In the genomic region with DNA sequence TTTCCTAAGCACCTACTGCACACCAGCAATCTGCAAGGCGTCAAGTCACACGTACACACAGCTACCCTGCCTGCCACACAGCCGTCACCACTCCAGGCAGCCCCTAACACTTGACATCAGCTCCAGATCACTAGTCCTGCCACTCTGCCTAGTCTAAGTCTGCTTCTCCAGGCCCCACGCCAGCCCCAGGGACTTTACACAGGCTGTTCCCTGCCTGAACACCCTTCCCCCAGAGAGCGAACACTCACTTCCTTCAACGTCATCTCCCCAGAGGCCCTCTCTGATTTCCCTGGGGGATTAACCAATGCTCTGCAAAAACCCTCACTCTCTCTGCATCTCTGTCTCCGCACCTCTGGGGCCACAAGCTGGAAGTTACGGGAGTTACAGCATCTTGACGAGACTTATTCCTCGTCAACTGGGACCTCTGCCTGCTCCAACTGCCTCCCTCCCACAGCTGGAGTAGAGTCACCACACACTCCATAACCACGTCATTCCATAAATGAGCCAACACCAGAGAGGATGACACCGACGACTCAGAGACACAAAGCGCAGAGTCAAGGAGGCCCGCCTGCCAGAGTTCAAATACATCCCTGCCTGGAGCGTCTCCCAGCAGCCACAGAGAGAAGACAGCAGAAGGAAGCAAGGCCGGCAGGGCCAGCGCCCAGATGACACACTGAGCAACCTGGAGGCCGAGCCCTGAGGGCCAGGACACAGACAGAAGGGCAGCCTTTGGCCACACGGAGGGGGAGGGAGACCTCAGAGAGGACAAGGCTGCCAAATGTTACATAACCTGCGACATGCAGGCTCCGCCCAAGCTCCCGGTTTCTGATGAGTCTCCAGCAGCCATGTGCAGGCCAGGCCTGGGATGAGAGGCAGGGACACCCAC, we compare ENCODE assay signal across 8 mouse cellular contexts. TPM values are rescaled to one million over a fixed set of nuclear protein-coding genes. Genes with fewer than 3 reads are reported as not detected.
DNase-seq lines count a peak whose midpoint lies in the region; ATAC-seq and TF ChIP-seq lines count a peak whose summit lies in the region.

No protein-coding gene starts in this region.

- peaks cover 76% of the 10 kb centered on the region for H3K36me3 ChIP-seq in lung, embryonic 14.5 days (ENCODE audit: insufficient read depth)

- no peaks in the 10 kb centered on the region for H3K9me3 ChIP-seq in lung, embryonic 14.5 days (ENCODE audit: low read depth, low read length)

- ATAC-seq in lung, embryonic 14.5 days (ENCODE audit: insufficient read depth), result peak; percentile 48

- no peak overlapping the region for H3K9ac ChIP-seq in lung, embryonic 14.5 days

- intact Hi-C loops in left cerebral cortex, adult 2 months (cut with DNase I), result loop anchor here (2.0 kb wide), 1 partner anchor 124 kb away; no protein-coding TSS in a partner anchor
- intact Hi-C loops in gastrocnemius, adult 2 months (cut with DNase I), result no loop called here

- peaks cover 36% of the 10 kb centered on the region for H3K4me1 ChIP-seq in lung, embryonic 14.5 days (ENCODE audit: insufficient read depth)

- peak in 1 of 2 experiments; percentile 35 for DNase-seq in left cerebral cortex, adult 2 months (ENCODE audit: extremely low spot score in 1 of 2, low spot score in 2 of 2)
- no peak for DNase-seq in left cerebral cortex, adult 11 months (ENCODE audit: low spot score)
- peak; percentile 63 for DNase-seq in brain, embryonic 14.5 days (ENCODE audit: low read depth)
- peak; percentile 85 for DNase-seq in gastrocnemius, adult 2 months
- peak; percentile 58 for DNase-seq in kidney, postnatal 10 days
- DNase-seq in lung, embryonic 14.5 days, result peak; percentile 79
- peak; percentile 60 to 89 for DNase-seq in spleen, postnatal 10 days (ENCODE audit: low spot score in 2 of 2)
- DNase-seq in retina, postnatal 1 day, result no peak

- TF ChIP-seq POLR2A in brain, embryonic 14.5 days (IDR thresholded peaks at IDR 0.05; ENCODE audit: borderline replicate concordance, extremely low read depth, insufficient read depth, insufficient read length, poor library complexity, severe bottlenecking), result no peak

- H3K27me3 ChIP-seq in lung, embryonic 14.5 days (ENCODE audit: insufficient read depth, low read length), result no peaks in the 10 kb centered on the region

- H3K27ac ChIP-seq in left cerebral cortex, adult 2 months, result peak overlapping the region; percentile 86
- H3K27ac ChIP-seq in gastrocnemius, adult 2 months, result peak overlapping the region; percentile 82
- peak overlapping the region; percentile 69 for H3K27ac ChIP-seq in lung, embryonic 14.5 days (ENCODE audit: low read depth)

- 42% methylated on average over 23 of the region's 23 CpGs for WGBS in lung, embryonic 14.5 days

- no peak for TF ChIP-seq CTCF in left cerebral cortex, adult 2 months (IDR thresholded peaks at IDR 0.05)
- no peak for TF ChIP-seq CTCF in brain, embryonic 14.5 days (IDR thresholded peaks at IDR 0.05; ENCODE audit: borderline replicate concordance, extremely low read depth, insufficient read depth, insufficient read length)
- TF ChIP-seq CTCF in gastrocnemius, adult 2 months (IDR thresholded peaks at IDR 0.05), result no peak
- no peak for TF ChIP-seq CTCF in lung, embryonic 14.5 days (IDR thresholded peaks at IDR 0.05; ENCODE audit: low read depth)

- H3K4me2 ChIP-seq in lung, embryonic 14.5 days, result no peak overlapping the region

- H3K4me3 ChIP-seq in left cerebral cortex, adult 2 months, result peak overlapping the region; percentile 14; the same call in 1 of the 2 replicates
- H3K4me3 ChIP-seq in gastrocnemius, adult 2 months, result peak overlapping the region; percentile 41
- no peak overlapping the region for H3K4me3 ChIP-seq in lung, embryonic 14.5 days (ENCODE audit: low read depth, low read length)

RNA-seq across cellular contexts. Expression of a gene that starts 49.8 kb away (rescaled TPM):
- total RNA-seq in left cerebral cortex, adult 2 months (2021), result 1 to 10 TPM in 1 of 2 experiments, not detected in 1; 1.0 TPM
- 7.7 and 8.4 TPM in 2 replicates for polyA plus RNA-seq in brain, embryonic 14.5 days (2012; rRNA removed)
- total RNA-seq in gastrocnemius, adult 2 months (2021), result not detected
- 7.4 and 9.3 TPM in 2 replicates for polyA plus RNA-seq in lung, embryonic 14.5 days (2014; fragmentation: Nextera tagmentation; extraction: Ambion mirVana)

Comparison
In these comparisons a context has a peak if more than half of its experiments do, and no peak if none do; other contexts are left out.
1. DNase-seq: peak in brain, embryonic 14.5 days (single experiment), gastrocnemius, adult 2 months (single experiment), kidney, postnatal 10 days (single experiment), lung, embryonic 14.5 days (single experiment) and spleen, postnatal 10 days (2 of 2); none in left cerebral cortex, adult 11 months (single experiment) and retina, postnatal 1 day (single experiment).
2. Peak in every context shown above with its lines, with median percentiles within 50 percentile points of each other: H3K27ac ChIP-seq.